Mouse (Mus musculus) monocyte, adult 5-6 weeks (primary cell): Measurements from ENCODE around the gene Maneal. TPM values are rescaled to one million over a fixed set of nuclear protein-coding genes. Genes with fewer than 3 reads are reported as not detected.

ENCODE experiments used
- total RNA-seq: library from RNA; stranded (forward); fragments of 200-1000, 200-491, 200-594 nt; gene quantifications from 3 replicates; pipeline ENCODE4 v1.2.3, GENCODE M21; 2017

The Maneal gene
- total RNA-seq, 1 experiment from 2014 or later, result 0.76 TPM

Other genes with a start within 250 kb of the Maneal start
- not detected in 3 replicates for gene Pou3f1, start 205.4 kb downstream of the Maneal start, total RNA-seq
- 28.4 to 46.7 TPM (median 36.0 TPM) in 3 replicates for gene Utp11, start 168.6 kb downstream of the Maneal start, total RNA-seq
- gene Fhl3, start 161.5 kb downstream of the Maneal start, total RNA-seq, result 0.76 to 5.1 TPM in 2 of 3 replicates, not detected in the other
- 67.5 to 99.3 TPM (median 98.8 TPM) in 3 replicates for gene Sf3a3, start 147.4 kb downstream of the Maneal start, total RNA-seq
- gene Inpp5b, start 120.3 kb downstream of the Maneal start, total RNA-seq, result 30.2 to 90.4 TPM (median 33.8 TPM) in 3 replicates
- gene Mtf1, start 60.1 kb downstream of the Maneal start, total RNA-seq, result 33.8 to 50.2 TPM (median 34.0 TPM) in 3 replicates
- 28.9 to 39.6 TPM (median 38.2 TPM) in 3 replicates for gene Yrdc, start 11.5 kb downstream of the Maneal start, total RNA-seq
- gene 1110065P20Rik, start 11.0 kb downstream of the Maneal start, total RNA-seq, result 5.5 to 6.7 TPM (median 6.5 TPM) in 3 replicates
- not detected in 3 replicates for gene Epha10, start 18.7 kb upstream of the Maneal start, total RNA-seq
- gene 9930104L06Rik, start 74.9 kb upstream of the Maneal start, total RNA-seq, result 13.3 to 21.1 TPM (median 17.5 TPM) in 3 replicates
- gene Cdca8, start 77.1 kb upstream of the Maneal start, total RNA-seq, result 1.3 to 2.7 TPM (median 2.0 TPM) in 3 replicates
- gene Rspo1, start 124.3 kb upstream of the Maneal start, total RNA-seq, result not detected in 3 replicates
- gene Gnl2, start 154.4 kb upstream of the Maneal start, total RNA-seq, result 115 to 144 TPM (median 122 TPM) in 3 replicates
- 0.43 TPM in 1 of 3 replicates, not detected in the others for gene Dnali1, start 203.5 kb upstream of the Maneal start, total RNA-seq
- gene Snip1, start 204.5 kb upstream of the Maneal start, total RNA-seq, result 26.6 to 40.5 TPM (median 35.0 TPM) in 3 replicates
- gene Meaf6, start 223.0 kb upstream of the Maneal start, total RNA-seq, result 17.3 to 37.0 TPM (median 34.6 TPM) in 3 replicates